Mouse (Mus musculus) G1E-ER4 (cell line): Measurements from ENCODE around the gene Apmap. TPM values are rescaled to one million over a fixed set of nuclear protein-coding genes. Genes with fewer than 3 reads are reported as not detected.

Experiments
- GATA1 ChIP-seq: IDR thresholded peaks from one replicate; pipeline ENCODE4 v1.8.0; 2012; ENCODE audit warnings: low read length, inconsistent platforms
- polyA plus RNA-seq: library from polyadenylated mRNA; stranded (reverse); fragments of >175 nt; gene quantifications from 2 replicates; pipeline ENCODE4 v1.2.3, GENCODE M21; 2012

The Apmap gene
- 49.8 and 56.2 TPM in 2 replicates for polyA plus RNA-seq

- no peak for TF ChIP-seq GATA1
These were observed at the start of gene Apmap for GRCm38 (mm10) chr2:150608087-150608799. TSS of gene Apmap (minus strand) at chr2:150608567.

GRCm38 (mm10) chr2:150656975-150657768, 48.8 kb upstream of the Apmap start:
- no peak for TF ChIP-seq GATA1

- TF ChIP-seq GATA1, result no peak
These were observed 47.7 kb upstream of the Apmap start for GRCm38 (mm10) chr2:150656112-150656511.

- TF ChIP-seq GATA1, result no peak
These were observed 46.9 kb upstream of the Apmap start for GRCm38 (mm10) chr2:150655290-150655689.

- no peak for TF ChIP-seq GATA1
These were observed 46.4 kb upstream of the Apmap start for GRCm38 (mm10) chr2:150654814-150655213.

- no peak for TF ChIP-seq GATA1
These were observed 43.0 kb upstream of the Apmap start for GRCm38 (mm10) chr2:150651366-150651765.

GRCm38 (mm10) chr2:150650511-150651074, 42.2 kb upstream of the Apmap start:
- no peak for TF ChIP-seq GATA1

- no peak for TF ChIP-seq GATA1
These were observed 40.0 kb upstream of the Apmap start for GRCm38 (mm10) chr2:150648300-150648895.

GRCm38 (mm10) chr2:150647681-150648299, 39.4 kb upstream of the Apmap start:
- no peak for TF ChIP-seq GATA1

GRCm38 (mm10) chr2:150646411-150647121, 38.2 kb upstream of the Apmap start:
- peak; percentile 8 for TF ChIP-seq GATA1

GRCm38 (mm10) chr2:150645225-150645624, 36.9 kb upstream of the Apmap start:
- no peak for TF ChIP-seq GATA1

- no peak for TF ChIP-seq GATA1
These were observed 35.5 kb upstream of the Apmap start for GRCm38 (mm10) chr2:150643726-150644415.

GRCm38 (mm10) chr2:150643166-150643565, 34.8 kb upstream of the Apmap start:
- no peak for TF ChIP-seq GATA1

- no peak for TF ChIP-seq GATA1
These were observed 30.0 kb upstream of the Apmap start for GRCm38 (mm10) chr2:150638370-150638733.

GRCm38 (mm10) chr2:150637702-150638369, 29.5 kb upstream of the Apmap start:
- no peak for TF ChIP-seq GATA1
